Mouse (Mus musculus) thymus, postnatal 0 days (tissue): ENCODE data around the gene Irf2bpl. TPM values are rescaled to one million over a fixed set of nuclear protein-coding genes. Genes with fewer than 3 reads are reported as not detected.

Experiments
- DNase-seq: peaks from one replicate; pipeline ENCODE4 v3.0.0-alpha.2; 2015; ENCODE audit warnings: low spot score
- polyA plus RNA-seq: library from polyadenylated mRNA; unstranded; fragments of >200 nt; fragmentation: Nextera tagmentation; extraction: Ambion mirVana; gene quantifications from 2 replicates; pipeline ENCODE4 v1.2.1, GENCODE M21; 2015

Irf2bpl gene
- polyA plus RNA-seq, 1 experiment from 2014 or later, result 15.5 TPM

DNA sequence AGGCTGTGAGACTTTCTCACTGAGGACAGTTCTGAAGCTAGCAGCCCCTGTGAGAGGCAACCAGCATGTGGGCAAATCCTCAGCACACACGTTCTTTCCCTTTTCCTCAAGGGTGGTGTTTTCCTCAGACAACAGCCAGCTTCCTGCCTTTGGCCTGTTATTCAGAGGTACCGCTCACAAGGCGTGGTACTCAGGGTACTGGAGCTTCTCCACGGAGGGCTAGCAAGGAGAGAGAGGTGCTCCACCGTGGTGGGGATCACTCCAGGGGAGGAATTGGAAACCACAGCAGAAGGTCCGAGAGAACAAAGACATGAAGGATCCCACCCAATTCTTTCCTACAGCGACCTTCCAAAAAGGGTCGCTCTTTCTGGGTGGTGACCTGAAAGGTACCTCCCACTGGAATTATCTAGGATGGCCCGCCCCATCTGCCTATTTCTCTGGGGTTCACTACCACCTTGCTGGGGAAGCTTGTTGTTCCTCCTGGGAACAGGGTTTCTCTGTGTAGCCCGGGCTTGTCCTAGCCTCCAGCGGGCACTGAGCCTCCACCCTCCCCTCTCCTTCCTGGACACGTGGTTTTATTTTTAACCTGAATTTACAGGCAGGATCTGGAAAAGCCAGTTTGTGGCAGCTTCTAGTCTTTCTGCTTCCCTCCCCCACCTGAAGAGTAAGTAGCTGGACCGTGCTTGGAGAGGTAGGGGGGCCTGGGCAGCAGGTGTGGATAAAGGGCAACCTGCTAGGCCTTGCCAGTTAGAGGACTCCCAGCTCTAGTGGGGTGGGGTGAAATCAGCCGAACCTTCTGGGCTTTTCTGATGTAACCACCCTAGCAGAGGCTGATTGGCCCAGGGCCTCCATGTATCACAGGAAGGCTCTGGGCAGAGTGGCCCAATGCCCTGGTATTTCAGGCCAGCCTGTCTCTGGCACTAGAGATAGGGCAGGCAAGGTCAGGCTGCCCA lies 17.1 kb downstream of the Irf2bpl start:
- DNase-seq, result no peak

DNA sequence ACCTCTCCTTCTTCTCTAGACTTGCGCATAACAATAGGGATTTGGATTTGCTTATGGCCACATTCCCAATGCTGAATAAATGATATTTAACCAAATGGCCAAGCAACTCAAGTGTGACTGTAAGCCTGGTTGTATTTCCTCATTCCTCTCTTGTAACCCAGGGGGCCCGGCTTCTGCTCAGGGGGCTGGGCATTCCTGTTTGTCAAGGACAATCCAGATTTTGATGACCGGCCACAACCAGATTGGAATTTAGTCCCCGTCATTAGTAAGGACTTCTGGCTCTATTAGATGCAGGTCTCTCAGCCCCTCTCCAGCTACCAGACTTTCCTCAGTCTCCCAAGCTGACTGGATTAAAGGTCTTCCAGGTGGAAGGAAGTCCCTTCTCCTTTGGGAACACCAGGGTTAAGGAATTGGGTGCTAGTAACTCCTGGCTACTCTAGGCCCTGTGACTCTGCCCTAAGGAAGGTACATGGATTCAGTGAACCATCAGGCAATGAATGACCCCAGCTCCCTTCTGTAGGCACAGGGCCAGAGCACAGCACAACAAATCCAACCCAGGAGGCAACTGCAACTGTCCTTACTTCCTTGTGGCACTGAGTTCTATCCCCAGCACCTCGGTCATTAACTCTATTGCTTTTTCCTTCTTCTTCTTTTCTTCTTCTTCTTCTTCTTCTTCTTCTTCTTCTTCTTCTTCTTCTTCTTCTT lies 20.1 kb downstream of the Irf2bpl start:
- DNase-seq, result no peak

DNA sequence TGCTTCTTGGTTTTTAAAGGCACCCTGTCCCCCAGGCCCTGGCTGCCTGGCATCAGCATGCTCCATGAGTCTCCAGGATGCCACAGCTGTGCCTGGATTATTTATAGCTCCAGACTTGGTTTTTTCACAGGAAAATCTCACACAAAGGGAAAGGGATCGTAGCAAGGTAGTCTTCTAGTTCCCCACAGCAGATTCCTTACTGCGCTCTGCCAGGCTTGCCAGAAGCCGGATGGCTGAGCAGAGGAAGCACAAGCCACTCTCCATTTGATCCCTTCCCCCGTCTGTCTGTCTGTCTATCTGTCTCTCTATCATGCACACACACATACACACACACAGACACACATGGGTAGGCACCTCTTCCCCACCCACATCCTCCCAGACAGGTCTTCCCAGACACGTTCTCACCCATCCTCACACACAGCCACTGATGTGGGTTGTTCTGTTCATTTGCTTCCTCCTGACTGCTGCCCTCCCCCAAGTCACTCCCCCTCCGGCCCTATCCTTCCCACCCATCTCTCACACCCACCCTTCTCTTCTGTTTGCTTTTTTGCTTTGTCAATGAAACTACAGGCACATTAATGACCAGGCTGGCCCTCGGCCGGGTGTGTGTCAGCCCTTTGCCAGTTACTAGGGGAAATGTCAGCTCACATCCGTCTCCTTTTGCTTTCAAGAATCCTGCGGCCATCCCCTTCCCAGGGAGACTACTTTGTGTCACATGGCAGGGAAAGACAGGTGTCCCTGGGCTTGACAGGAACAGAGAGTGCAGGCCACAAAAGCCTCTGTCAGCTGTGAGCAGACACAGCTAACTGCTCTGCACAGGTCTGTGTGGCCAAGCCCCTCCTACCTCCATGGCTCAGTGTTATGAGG lies 24.4 kb downstream of the Irf2bpl start:
- DNase-seq, result peak; percentile 67

DNA sequence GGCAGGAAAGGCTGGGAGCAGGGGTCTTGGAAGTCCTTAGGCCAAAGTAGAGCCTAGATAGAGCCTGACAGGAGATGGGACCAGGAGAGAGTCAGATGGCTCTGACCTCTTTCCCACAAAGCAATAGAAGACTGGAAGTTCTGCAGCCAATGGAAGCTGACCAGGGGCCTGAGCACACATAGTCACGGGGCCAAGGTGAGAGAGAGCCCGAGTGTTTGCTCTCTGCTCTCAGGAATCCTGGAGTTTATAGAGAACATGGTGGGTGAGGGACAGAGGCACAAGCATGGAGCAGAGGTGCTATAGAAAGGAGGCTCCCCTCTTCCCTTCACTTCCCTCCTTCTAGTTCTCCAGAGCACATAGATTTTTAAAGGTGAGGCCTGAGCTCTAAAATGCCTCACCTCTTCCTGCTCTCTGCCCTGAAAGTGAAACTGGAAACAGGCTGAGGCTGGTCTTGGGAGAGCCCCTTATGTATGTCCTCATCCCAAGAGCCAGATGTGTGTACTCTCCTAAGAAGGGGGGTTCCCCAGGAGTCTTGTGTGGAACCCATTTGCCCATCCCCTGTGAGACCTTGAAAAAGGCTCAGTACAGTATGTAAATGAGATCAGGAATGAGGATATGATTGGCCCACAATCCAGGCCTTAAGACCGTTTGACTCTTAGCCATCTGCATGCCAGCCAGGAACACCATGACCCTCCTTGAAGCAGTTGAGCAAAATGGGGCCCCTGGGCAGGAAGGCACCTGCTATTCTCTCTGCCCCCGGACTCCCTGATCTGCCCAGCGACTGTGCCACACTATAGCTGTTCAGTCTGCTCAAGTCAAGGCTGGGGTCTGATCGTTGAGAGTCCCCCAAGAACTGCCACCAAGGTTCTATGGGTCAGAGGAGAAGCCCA lies 25.4 kb downstream of the Irf2bpl start:
- DNase-seq, result no peak

DNA sequence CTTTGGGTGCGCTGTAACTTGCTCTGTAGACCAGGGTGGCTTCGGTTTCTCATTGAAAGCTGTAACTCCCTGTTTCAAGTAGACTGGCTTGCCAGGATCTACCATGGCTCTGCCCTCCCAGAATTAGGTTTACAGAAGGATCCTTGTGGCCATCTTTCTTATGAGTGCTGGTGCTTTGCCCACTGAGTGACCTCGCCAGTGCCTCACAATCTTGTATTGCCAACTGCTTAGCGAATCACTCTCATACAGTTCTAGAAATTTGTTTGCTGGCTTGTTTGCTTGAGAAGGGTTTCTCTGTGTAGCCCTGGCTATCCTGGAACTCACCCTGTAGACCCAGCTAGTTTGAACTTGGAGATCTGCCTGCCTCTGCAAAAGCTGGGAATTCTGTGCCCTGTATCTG lies 26.1 kb downstream of the Irf2bpl start:
- no peak for DNase-seq

DNA sequence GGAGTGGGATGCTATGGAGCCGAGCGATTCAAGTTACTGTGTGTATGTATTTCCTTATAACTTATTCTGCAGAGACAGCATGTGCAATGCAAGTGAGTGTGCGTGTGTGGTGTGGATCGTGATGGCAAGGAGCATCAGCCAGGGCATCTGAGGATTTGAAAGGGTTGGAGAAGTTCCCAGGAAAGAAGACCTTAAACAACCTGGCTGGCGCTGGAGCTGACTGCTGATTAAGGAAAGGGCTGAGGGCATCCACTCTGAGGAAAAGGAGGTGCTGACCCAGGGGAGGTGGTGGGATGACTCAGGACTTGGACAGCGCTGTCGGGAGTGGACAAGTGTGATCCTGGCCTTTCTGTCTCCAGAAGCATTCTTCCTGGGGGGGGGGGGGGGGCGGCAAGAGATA lies 27.3 kb downstream of the Irf2bpl start:
- no peak for DNase-seq

DNA sequence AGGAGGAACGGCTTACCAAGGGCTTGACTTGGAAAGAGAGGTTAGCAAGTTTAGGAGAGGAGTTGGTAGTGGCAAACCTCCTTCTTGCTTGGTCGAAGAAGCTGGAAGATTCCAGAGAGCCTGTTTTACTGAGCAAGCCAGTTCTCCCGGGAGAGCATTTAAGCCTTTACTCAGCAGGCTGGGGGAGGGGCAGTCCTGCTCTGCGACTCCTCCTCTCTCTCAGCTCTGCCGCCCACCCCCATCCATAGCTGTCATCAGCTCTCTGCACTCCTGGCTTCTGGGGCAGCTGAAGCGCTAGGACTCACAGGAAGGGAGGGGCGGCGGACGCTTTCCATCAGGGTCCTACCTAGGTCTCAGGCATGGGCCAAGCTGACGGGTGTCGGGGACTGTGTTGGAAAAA lies 28.9 kb downstream of the Irf2bpl start:
- DNase-seq, result no peak

DNA sequence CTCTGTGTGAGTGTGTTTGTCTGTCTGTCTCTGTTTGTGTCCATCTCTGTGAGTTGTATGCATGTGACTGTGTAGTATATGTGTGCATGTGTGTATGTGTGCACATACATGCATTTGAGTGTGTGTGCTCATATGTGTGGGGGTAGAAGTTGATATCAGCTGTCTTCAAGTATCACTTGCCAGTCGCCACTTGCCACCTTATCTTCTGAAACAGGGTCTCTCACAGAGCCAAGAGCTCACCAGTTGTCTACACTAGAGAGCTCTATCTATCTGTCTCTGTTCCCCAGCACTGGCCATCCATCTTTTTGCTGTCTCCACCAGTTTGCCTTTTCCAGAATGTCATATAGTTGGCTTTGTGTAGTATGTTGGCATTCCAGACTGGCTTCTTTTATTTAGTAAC lies 31.1 kb downstream of the Irf2bpl start:
- no peak for DNase-seq

DNA sequence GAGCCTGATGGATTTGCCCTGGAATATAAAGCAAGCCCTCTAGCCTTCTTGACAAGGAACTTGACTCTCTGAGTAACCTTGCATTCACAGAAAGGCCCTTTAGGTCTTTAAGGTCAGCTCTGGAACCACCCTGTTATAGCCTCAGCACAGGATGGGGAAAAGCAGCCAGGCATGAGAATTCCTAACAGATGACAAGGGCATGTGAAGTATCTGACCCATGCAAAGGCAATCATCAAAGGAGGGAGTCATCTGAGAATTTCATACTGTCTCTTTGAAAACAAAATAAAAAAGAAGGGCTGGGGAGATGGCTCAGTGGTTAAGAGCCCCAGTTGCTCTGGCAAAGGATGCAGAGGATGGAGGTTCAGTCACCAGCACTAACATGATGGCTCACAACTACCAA lies 33.3 kb downstream of the Irf2bpl start:
- DNase-seq, result no peak

DNA sequence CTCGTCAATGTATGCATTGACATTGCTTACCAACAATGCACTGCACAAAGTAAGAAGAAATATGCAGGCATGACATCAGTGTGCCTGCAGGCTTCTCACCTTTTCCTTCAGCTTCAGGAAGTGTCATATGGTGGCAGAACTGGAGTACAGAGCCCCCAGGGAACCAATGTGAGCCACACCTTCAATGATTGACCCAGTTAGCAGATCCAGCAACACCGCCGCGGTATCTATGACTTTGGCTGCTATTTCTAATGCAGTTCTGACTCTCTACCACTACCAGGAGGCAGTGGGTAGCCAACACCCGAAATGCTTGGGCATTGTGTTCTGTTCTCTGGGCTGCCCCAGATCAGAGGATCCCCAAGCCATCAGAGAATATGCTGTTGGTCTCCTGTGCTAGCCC lies 33.9 kb downstream of the Irf2bpl start:
- DNase-seq, result no peak

DNA sequence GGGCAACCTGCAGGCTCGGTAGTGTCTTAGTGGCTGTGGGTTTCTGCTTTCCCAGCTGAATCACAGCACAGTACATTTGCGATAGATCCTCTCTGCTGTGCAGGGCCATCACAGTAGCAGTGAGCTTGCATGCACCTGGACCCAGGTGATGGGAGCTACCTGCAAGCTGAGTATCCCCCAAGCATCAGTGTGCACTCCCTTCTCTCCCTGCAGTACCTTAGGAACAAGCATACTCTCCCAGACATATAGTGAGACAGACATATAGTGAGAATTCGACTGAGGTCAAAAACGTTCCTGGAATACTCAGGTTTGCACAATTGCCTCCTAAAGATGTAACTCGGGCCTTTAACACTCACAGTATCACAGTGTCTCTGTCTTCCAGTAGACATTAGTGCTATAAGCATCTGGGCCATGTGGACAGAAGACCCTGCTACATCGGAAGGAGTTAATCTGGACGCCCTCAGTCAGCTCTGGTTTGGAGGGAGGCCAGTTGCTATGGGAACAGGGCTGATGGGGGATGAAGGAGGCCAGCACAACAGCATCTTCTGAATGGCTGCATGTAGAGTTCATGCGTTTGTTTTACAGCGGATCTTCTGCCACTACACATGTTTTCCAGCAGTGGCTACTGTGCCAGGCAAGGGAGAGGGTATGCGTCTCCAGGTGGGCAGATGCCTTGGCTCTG lies 34.5 kb downstream of the Irf2bpl start:
- no peak for DNase-seq

DNA sequence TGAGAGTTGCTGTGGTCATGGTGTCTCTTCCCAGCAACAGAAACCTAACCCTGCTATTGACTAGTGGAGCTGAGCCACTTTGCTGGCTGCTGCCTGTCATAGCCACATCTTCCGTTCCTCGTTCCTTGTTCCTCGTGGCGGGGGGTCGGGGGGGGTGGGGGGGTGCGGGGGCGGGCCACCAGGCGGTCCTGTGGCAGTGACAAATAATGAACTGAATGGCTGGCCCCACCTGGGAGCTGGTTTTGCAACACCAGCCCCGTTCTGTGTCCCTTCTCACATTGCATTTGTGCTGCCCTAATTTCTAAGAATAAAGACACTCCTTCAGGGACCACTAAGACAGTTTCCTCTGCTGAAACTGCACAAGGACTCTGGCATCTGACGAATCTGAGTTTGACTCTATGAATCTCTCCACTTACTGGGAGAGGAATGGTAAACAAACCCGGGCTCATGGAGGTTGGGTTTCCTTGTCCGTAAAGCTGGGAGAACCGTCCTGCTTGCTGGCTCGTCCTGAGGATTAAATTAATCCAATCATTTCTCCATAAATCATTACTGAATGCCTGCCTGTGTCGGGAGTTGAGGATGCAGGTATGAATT lies 41.6 kb downstream of the Irf2bpl start:
- DNase-seq, result no peak

DNA sequence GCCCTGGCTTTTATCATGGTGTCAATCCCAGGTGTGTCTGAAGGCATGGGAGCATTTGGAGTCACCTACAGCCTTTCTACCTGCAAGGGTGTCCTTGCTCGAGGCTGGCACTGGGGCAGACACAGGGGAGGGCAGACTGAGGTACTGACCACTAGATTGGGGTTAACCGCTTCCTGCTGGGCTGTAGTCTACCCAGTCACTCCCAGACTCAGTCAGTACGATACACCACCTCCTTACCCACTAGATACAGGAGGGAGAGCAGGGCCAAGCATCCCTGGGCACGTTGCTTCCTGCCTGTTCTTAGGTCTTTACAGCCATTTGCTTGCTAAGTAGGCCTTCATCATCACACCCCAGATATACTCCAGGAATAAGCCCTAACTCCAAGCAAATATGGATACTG lies 44.1 kb downstream of the Irf2bpl start:
- DNase-seq, result no peak

DNA sequence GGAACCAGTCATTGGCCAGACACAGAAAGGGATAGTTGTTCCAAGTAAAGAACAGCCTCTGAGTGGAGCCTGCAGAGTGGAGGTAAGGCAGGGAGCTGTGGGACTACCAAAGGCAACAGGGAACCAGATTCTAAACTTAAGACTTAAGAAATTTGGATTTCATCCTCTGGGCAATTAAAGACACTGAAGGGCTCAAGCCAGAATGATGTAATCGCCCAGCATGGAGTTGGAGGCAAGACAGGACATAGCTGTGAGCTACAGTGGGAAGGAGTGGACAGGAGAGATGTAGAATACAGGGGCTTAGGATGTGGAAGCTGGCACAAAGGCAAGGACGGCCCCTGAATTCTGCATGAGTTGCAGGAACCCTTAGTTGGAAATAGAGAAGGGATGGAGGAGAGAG lies 46.4 kb downstream of the Irf2bpl start:
- no peak for DNase-seq

DNA sequence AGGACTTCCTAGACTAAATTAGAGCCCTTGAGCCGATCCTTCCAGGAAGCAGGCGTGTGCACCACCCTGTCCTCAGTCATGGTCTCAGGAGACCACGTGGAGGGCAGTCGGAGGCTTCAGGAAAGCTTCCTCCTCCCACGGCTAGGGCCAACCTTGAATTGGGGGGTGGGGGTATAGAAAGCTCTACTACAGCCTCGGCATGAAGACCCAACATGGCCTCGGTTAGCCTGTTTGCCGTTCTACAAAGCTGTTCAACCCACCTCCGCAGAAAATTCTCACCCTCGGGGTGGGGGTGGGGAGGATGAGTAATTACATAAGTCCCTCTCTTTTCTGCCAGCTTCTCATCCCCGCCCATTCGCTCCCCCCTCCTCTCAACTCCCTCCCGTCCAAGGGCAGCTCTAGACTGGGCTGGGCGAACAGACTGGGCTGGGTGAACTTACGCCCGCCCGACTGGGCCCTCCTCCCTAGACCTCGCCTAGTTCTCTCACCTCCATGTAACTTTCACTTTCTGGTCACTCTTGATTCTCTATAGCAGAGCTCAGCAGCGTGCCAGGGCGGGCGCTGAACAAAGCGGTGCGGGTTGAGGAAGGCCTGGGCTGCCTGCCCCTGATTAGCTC lies 48.1 kb downstream of the Irf2bpl start:
- peak; percentile 77 for DNase-seq

DNA sequence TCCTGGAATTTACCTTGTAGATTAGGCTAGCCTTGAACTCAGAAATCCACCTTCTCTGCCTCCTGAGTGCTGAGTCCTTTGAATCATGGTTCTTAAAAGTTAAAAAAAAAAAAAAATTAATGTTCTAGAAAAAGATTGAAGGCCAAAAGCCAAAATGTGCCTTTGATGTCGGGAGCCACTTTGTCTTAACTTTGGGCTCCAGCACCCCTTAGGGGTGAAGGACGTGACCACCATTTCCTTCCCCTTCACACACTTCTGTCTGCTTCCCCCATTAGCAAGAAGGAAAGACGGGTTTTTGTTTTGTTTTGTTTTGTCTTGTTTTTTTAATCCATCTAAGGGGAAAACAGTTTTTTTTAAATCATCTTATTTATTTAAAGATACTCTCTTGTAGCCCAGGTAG lies 48.7 kb downstream of the Irf2bpl start:
- DNase-seq, result peak; percentile 56

DNA sequence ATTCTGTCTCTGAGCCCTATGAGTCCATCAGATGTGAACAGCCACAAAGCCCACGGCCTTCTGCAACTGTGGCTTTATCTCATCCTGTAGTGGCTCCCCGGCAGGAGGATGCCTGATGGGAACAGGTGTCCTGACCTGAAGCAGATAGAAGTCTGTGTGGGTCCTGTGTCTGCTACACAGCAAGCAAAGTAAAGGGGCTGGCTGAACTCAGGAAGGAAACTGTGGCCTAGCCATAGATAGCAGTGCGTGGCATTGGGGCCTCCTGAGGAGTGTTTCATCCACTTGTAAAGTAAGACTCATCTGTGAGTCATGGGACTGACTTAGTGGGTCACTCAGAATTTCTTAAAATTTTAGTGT lies 50.2 kb downstream of the Irf2bpl start:
- peak; percentile 81 for DNase-seq

DNA sequence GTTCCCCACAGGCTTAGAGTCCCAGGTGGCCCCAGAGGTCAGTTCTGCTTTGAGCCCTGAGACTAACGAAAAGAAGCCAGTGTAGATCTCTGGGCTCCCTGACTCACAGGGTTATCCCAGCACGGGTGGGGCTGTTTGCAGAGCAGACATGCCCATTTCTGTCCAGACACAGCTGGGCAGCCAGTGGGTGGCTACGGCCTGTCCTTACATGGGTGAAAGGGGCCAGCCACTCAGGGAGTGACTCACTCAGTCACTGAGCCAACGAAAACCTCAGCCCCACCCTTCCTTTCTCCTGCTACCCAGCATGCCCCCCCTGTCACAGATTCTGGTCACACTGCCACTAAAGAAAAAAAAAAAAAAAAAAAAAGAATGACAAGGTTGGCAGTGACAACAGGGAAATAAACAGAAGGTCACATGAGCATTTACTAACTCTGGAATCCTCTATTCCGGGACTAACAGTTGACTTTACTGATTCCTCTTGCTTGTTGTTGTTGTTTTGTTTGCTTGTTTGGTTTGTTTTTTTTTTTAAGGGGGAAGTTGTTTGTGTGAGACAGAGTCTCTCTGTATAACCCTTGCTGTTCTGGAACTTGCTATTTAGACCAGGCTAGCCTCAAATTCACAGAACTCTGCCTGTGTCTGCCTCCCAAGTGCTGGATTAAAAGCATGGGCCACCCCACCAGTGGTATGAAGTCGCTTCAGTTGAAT lies 50.7 kb downstream of the Irf2bpl start:
- peak; percentile 64 for DNase-seq
